Mouse (Mus musculus): ENCODE data around the gene Myo5c. TPM values are rescaled to one million over a fixed set of nuclear protein-coding genes. Genes with fewer than 3 reads are reported as not detected.

Myo5c gene
- total and polyA plus RNA-seq, 2 experiments from 2014 or later: 0.26 to 0.30 TPM

- Histone ChIP-seq H3K9me3 (ENCODE audit: low read length) (no peaks in the 10 kb centered on the region), H3K4me1 (ENCODE audit: insufficient read depth, low read length) (no peaks in the 10 kb centered on the region), H3K27ac (no peak overlapping the region), H3K27me3 (ENCODE audit: insufficient read depth, low read length) (no peaks in the 10 kb centered on the region), H3K4me2 (ENCODE audit: low read depth, low read length) (no peak overlapping the region), H3K36me3 (ENCODE audit: insufficient read depth, low read length) (no peaks in the 10 kb centered on the region), H3K9ac (replicated peaks; ENCODE audit: low read length) (no peak overlapping the region), H3K4me3 (ENCODE audit: low read length) (no peak overlapping the region)
- WGBS: 46% methylated on average over 4 of the region's 4 CpGs
- DNase-seq (ENCODE audit: low spot score) (no peak), ATAC-seq (no peak)
- TF ChIP-seq CTCF (IDR thresholded peaks at IDR 0.05; ENCODE audit: low read depth): peak; percentile 42
Observed at GRCm38 (mm10) chr9:75289545-75289944, 57.7 kb downstream of the Myo5c start.

GRCm38 (mm10) chr9:75299342-75299741, 67.5 kb downstream of the Myo5c start:
- Histone ChIP-seq H3K27me3 (ENCODE audit: insufficient read depth, low read length) (no peaks in the 10 kb centered on the region), H3K36me3 (ENCODE audit: insufficient read depth, low read length) (no peaks in the 10 kb centered on the region), H3K4me3 (ENCODE audit: low read length) (no peak overlapping the region), H3K27ac (no peak overlapping the region), H3K9me3 (ENCODE audit: low read length) (no peaks in the 10 kb centered on the region), H3K4me1 (ENCODE audit: insufficient read depth, low read length) (no peaks in the 10 kb centered on the region), H3K9ac (replicated peaks; ENCODE audit: low read length) (no peak overlapping the region), H3K4me2 (ENCODE audit: low read depth, low read length) (no peak overlapping the region)
- 85% methylated on average over 2 of the region's 2 CpGs for whole genome bisulfite sequencing
- no peak for ATAC-seq
- DNase-seq (ENCODE audit: low spot score): peak; percentile 45
- TF ChIP-seq CTCF (IDR thresholded peaks at IDR 0.05; ENCODE audit: low read depth): peak; percentile 54

GRCm38 (mm10) chr9:75303033-75303432, 71.2 kb downstream of the Myo5c start:
- DNase-seq (ENCODE audit: low spot score) (no peak), ATAC-seq (no peak)
- 67% methylated on average over 2 of the region's 2 CpGs for WGBS
- Histone ChIP-seq H3K4me2 (ENCODE audit: low read depth, low read length) (no peak overlapping the region), H3K4me3 (ENCODE audit: low read length) (no peak overlapping the region), H3K27ac (no peak overlapping the region), H3K36me3 (ENCODE audit: insufficient read depth, low read length) (no peaks in the 10 kb centered on the region), H3K4me1 (ENCODE audit: insufficient read depth, low read length) (no peaks in the 10 kb centered on the region), H3K27me3 (ENCODE audit: insufficient read depth, low read length) (no peaks in the 10 kb centered on the region), H3K9me3 (ENCODE audit: low read length) (no peaks in the 10 kb centered on the region), H3K9ac (replicated peaks; ENCODE audit: low read length) (no peak overlapping the region)
- TF ChIP-seq CTCF (IDR thresholded peaks at IDR 0.05; ENCODE audit: low read depth): no peak

- Histone ChIP-seq H3K4me2 (ENCODE audit: low read depth, low read length) (0 out of 2 replicates have a peak overlapping the region, but pooled peaks have one; percentile 1), H3K9me3 (ENCODE audit: low read length) (no peaks in the 10 kb centered on the region), H3K36me3 (ENCODE audit: insufficient read depth, low read length) (no peaks in the 10 kb centered on the region), H3K4me1 (ENCODE audit: insufficient read depth, low read length) (no peaks in the 10 kb centered on the region), H3K27me3 (ENCODE audit: insufficient read depth, low read length) (no peaks in the 10 kb centered on the region), H3K27ac (no peak overlapping the region), H3K9ac (replicated peaks; ENCODE audit: low read length) (no peak overlapping the region), H3K4me3 (ENCODE audit: low read length) (no peak overlapping the region)
- DNase-seq (ENCODE audit: low spot score): no peak
- no peak for TF ChIP-seq CTCF (IDR thresholded peaks at IDR 0.05; ENCODE audit: low read depth)
- WGBS: 31% methylated on average over 16 of the region's 16 CpGs
- ATAC-seq: peak; percentile 47; the same call in 1 of the 2 replicates
Observed at GRCm38 (mm10) chr9:75303701-75304261, 72.0 kb downstream of the Myo5c start.

- Histone ChIP-seq H3K4me1 (ENCODE audit: insufficient read depth, low read length) (no peaks in the 10 kb centered on the region), H3K4me2 (ENCODE audit: low read depth, low read length) (0 out of 2 replicates have a peak overlapping the region, but pooled peaks have one; percentile 1), H3K27ac (no peak overlapping the region), H3K4me3 (ENCODE audit: low read length) (no peak overlapping the region), H3K9ac (replicated peaks; ENCODE audit: low read length) (no peak overlapping the region), H3K27me3 (ENCODE audit: insufficient read depth, low read length) (no peaks in the 10 kb centered on the region), H3K36me3 (ENCODE audit: insufficient read depth, low read length) (no peaks in the 10 kb centered on the region), H3K9me3 (ENCODE audit: low read length) (no peaks in the 10 kb centered on the region)
- ATAC-seq (no peak), DNase-seq (ENCODE audit: low spot score) (no peak)
- 39% methylated on average over 7 of the region's 7 CpGs for WGBS
- TF ChIP-seq CTCF (IDR thresholded peaks at IDR 0.05; ENCODE audit: low read depth): no peak
Observed at GRCm38 (mm10) chr9:75304286-75304685, 72.5 kb downstream of the Myo5c start.

GRCm38 (mm10) chr9:75306126-75306898, 74.5 kb downstream of the Myo5c start, which contains the start of gene Gnb5:
Gnb5 (plus strand) TSS chr9:75306288.
- Histone ChIP-seq H3K4me1 (ENCODE audit: insufficient read depth, low read length) (no peaks in the 10 kb centered on the region), H3K36me3 (ENCODE audit: insufficient read depth, low read length) (no peaks in the 10 kb centered on the region), H3K27ac (no peak within 1 kb of the TSS), H3K27me3 (ENCODE audit: insufficient read depth, low read length) (no peaks in the 10 kb centered on the region), H3K4me2 (ENCODE audit: low read depth, low read length) (no peak within 1 kb of the TSS), H3K4me3 (ENCODE audit: low read length) (no peak within 1 kb of the TSS), H3K9me3 (ENCODE audit: low read length) (no peaks in the 10 kb centered on the region), H3K9ac (replicated peaks; ENCODE audit: low read length) (no peak within 1 kb of the TSS)
- ATAC-seq (no peak), DNase-seq (ENCODE audit: low spot score) (peak; percentile 65)
- TF ChIP-seq CTCF (IDR thresholded peaks at IDR 0.05; ENCODE audit: low read depth): no peak
- 61% methylated on average over 11 of the region's 11 CpGs for WGBS

GRCm38 (mm10) chr9:75307015-75307414, 75.2 kb downstream of the Myo5c start:
- ATAC-seq (no peak), DNase-seq (ENCODE audit: low spot score) (no peak)
- no peak for TF ChIP-seq CTCF (IDR thresholded peaks at IDR 0.05; ENCODE audit: low read depth)
- Histone ChIP-seq H3K4me1 (ENCODE audit: insufficient read depth, low read length) (no peaks in the 10 kb centered on the region), H3K36me3 (ENCODE audit: insufficient read depth, low read length) (no peaks in the 10 kb centered on the region), H3K4me3 (ENCODE audit: low read length) (no peak overlapping the region), H3K9me3 (ENCODE audit: low read length) (no peaks in the 10 kb centered on the region), H3K27ac (no peak overlapping the region), H3K27me3 (ENCODE audit: insufficient read depth, low read length) (no peaks in the 10 kb centered on the region), H3K9ac (replicated peaks; ENCODE audit: low read length) (no peak overlapping the region), H3K4me2 (ENCODE audit: low read depth, low read length) (no peak overlapping the region)
- WGBS: 77% methylated on average over 5 of the region's 5 CpGs
